Mouse (Mus musculus): Measurements from ENCODE around the gene Il17rd.

- TF ChIP-seq CTCF (IDR thresholded peaks at IDR 0.05; ENCODE audit: extremely low read depth, insufficient read length, insufficient replicate concordance, low read depth, low read length) = no peak
- no peak for TF ChIP-seq POLR2A (IDR thresholded peaks at IDR 0.05; ENCODE audit: low read depth, low read length)
These were observed 9.7 kb downstream of the Il17rd start for GRCm38 (mm10) chr14:27048231-27048956.

Measured in small intestine, adult 2 months (tissue).